Mouse (Mus musculus): ENCODE measurements at regions not wholly inside any gene's neighbourhood (a gene's known extent, or its start where the extent isn't known, plus 50 kb on each side); places are given as distances from the start of the nearest gene placed in this dataset.

GRCm38 (mm10) chr8:64397876-64398275, 191.8 kb upstream of the Tll1 start:
- Histone ChIP-seq H3K9me3 (ENCODE audit: low read length) (no peaks in the 10 kb centered on the region), H3K4me1 (replicated peaks; ENCODE audit: low read depth, low read length) (peaks cover 25% of the 10 kb centered on the region), H3K36me3 (ENCODE audit: insufficient read depth, low read length) (no peaks in the 10 kb centered on the region), H3K4me3 (replicated peaks; ENCODE audit: low read length) (no peak overlapping the region), H3K27me3 (ENCODE audit: insufficient read depth, low read length) (no peaks in the 10 kb centered on the region)
- TF ChIP-seq POU5F1 (IDR thresholded peaks at IDR 0.05; ENCODE audit: borderline replicate concordance, low read length) (no peak), CTCF (conservative IDR thresholded peaks at IDR 0.05; ENCODE audit: low read length) (no peak)

DNA sequence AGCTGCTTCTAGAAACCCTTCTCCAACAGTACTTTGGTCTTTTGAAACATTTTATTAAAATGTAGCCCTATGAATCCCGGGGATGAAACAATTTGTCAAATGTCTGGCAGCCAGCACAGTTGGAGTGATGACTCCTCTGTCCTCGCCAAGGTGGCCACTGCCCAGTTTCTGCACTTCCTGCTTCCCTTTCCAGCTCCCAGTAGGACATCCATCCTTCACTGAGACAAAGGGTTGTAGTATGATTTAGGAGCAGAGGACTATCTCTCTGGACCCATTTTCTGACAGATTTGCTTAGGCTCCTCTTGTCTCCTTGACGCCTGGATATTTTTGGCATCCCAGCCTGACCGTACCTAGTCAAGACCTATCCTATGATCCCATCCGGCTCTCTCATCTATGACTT, 189.7 kb upstream of the Tll1 start:
- Histone ChIP-seq H3K4me3 (replicated peaks; ENCODE audit: low read length) (no peak overlapping the region), H3K4me1 (replicated peaks; ENCODE audit: low read depth, low read length) (peaks cover 25% of the 10 kb centered on the region), H3K36me3 (ENCODE audit: insufficient read depth, low read length) (no peaks in the 10 kb centered on the region), H3K27me3 (ENCODE audit: insufficient read depth, low read length) (no peaks in the 10 kb centered on the region), H3K9me3 (ENCODE audit: low read length) (no peaks in the 10 kb centered on the region)
- TF ChIP-seq NANOG (IDR thresholded peaks at IDR 0.05; ENCODE audit: borderline replicate concordance, low read length) = no peak
- no peak for TF ChIP-seq CTCF (conservative IDR thresholded peaks at IDR 0.05; ENCODE audit: low read length)
- TF ChIP-seq POU5F1 (IDR thresholded peaks at IDR 0.05; ENCODE audit: borderline replicate concordance, low read length) = no peak

DNA sequence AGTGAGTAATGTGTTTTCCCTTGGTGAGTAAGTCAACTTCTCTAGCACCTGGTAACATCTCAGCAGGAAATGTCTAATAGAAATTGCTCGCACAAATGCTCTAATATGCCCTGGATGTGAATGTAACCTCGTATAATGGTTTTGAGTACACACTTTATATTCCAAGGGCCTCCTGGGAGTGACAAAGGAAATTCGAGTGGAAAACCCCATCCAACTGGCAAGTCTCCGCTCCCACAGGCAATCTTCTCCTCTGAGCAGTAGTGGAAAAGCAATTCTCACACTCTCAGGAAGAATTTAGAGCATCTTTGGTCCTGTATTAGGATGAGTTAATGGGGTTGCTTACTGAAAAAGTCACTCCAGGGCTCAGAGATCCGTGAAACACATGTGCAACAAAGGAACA, 183.4 kb upstream of the Tll1 start:
- TF ChIP-seq POU5F1 (IDR thresholded peaks at IDR 0.05; ENCODE audit: borderline replicate concordance, low read length) (no peak), NANOG (IDR thresholded peaks at IDR 0.05; ENCODE audit: borderline replicate concordance, low read length) (no peak), CTCF (conservative IDR thresholded peaks at IDR 0.05; ENCODE audit: low read length) (no peak)
- no peaks in the 10 kb centered on the region for H3K9me3 ChIP-seq (ENCODE audit: low read length)
- no peaks in the 10 kb centered on the region for H3K4me1 ChIP-seq (replicated peaks; ENCODE audit: low read depth, low read length)
- no peaks in the 10 kb centered on the region for H3K36me3 ChIP-seq (ENCODE audit: insufficient read depth, low read length)
- no peak overlapping the region for H3K4me3 ChIP-seq (replicated peaks; ENCODE audit: low read length)
- no peaks in the 10 kb centered on the region for H3K27me3 ChIP-seq (ENCODE audit: insufficient read depth, low read length)

- TF ChIP-seq NANOG (IDR thresholded peaks at IDR 0.05; ENCODE audit: borderline replicate concordance, low read length) = no peak
- TF ChIP-seq POU5F1 (IDR thresholded peaks at IDR 0.05; ENCODE audit: borderline replicate concordance, low read length) = no peak
- no peak for TF ChIP-seq CTCF (conservative IDR thresholded peaks at IDR 0.05; ENCODE audit: low read length)
- Histone ChIP-seq H3K4me3 (replicated peaks; ENCODE audit: low read length) (no peak overlapping the region), H3K9me3 (ENCODE audit: low read length) (no peaks in the 10 kb centered on the region), H3K4me1 (replicated peaks; ENCODE audit: low read depth, low read length) (no peaks in the 10 kb centered on the region), H3K36me3 (ENCODE audit: insufficient read depth, low read length) (no peaks in the 10 kb centered on the region), H3K27me3 (ENCODE audit: insufficient read depth, low read length) (no peaks in the 10 kb centered on the region)
These were observed 182.2 kb upstream of the Tll1 start for GRCm38 (mm10) chr8:64388299-64388698.

DNA sequence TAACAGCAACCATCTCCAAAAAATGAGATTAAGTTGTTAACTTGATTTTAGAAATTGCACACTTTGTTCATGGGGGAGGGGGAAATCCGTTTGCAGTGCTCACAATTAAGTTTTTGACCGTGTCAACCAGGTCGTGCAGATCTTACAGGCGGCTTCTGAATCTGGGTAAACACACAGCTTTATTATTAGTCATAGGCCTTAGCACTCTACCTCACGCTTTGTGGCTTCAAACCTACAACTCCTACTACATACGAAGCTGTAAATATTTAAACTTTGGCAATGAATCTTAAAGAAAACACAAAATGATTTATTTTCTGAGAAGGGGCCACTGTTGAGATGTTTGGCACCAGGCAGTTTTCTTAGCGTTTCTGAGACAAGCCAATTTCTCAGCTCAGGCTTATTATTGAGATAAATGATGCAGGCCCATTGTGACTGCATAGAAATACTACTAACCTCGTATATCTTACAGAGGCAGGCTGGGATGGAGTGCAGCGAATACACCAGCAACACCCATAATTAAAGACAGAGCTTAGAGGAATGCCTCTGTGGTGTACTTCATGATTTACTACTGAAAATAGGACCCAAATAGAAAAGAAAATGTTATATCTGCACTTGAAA, 173.8 kb upstream of the Tll1 start:
- TF ChIP-seq POU5F1 (IDR thresholded peaks at IDR 0.05; ENCODE audit: borderline replicate concordance, low read length) = no peak
- no peak for TF ChIP-seq NANOG (IDR thresholded peaks at IDR 0.05; ENCODE audit: borderline replicate concordance, low read length)
- no peak for TF ChIP-seq CTCF (conservative IDR thresholded peaks at IDR 0.05; ENCODE audit: low read length)
- Histone ChIP-seq H3K4me3 (replicated peaks; ENCODE audit: low read length) (no peak overlapping the region), H3K4me1 (replicated peaks; ENCODE audit: low read depth, low read length) (no peaks in the 10 kb centered on the region), H3K9me3 (ENCODE audit: low read length) (no peaks in the 10 kb centered on the region), H3K36me3 (ENCODE audit: insufficient read depth, low read length) (no peaks in the 10 kb centered on the region), H3K27me3 (ENCODE audit: insufficient read depth, low read length) (no peaks in the 10 kb centered on the region)

- H3K4me3 ChIP-seq (replicated peaks; ENCODE audit: low read length) = no peak overlapping the region
- no peaks in the 10 kb centered on the region for H3K4me1 ChIP-seq (replicated peaks; ENCODE audit: low read depth, low read length)
- TF ChIP-seq CTCF (conservative IDR thresholded peaks at IDR 0.05; ENCODE audit: low read length) = no peak
- no peak for TF ChIP-seq NANOG (IDR thresholded peaks at IDR 0.05; ENCODE audit: borderline replicate concordance, low read length)
- TF ChIP-seq POU5F1 (IDR thresholded peaks at IDR 0.05; ENCODE audit: borderline replicate concordance, low read length) = no peak
These were observed 171.8 kb upstream of the Tll1 start for GRCm38 (mm10) chr8:64377830-64378229.

DNA sequence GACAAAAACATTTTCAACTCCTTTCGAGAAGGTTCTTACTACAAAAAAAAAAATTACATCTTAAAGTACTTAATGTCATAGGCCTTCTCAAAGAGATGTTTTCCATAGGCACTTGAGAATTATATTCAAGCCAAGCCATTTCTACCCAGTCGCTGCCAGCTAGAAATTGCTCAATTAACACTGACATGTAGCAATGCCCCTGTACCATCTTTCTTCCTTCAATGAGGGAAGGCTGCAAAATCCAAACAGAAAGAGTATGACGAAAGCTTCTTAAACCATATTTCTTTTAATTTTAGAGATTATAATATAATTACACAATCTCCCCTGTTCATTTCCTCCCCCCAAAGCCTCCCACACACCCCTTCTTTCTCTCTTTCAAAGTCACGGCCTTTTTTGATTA, 169.4 kb upstream of the Tll1 start:
- no peaks in the 10 kb centered on the region for H3K36me3 ChIP-seq (ENCODE audit: insufficient read depth, low read length)
- H3K9me3 ChIP-seq (ENCODE audit: low read length) = no peaks in the 10 kb centered on the region
- H3K27me3 ChIP-seq (ENCODE audit: insufficient read depth, low read length) = no peaks in the 10 kb centered on the region
- no peak overlapping the region for H3K4me3 ChIP-seq (replicated peaks; ENCODE audit: low read length)
- no peaks in the 10 kb centered on the region for H3K4me1 ChIP-seq (replicated peaks; ENCODE audit: low read depth, low read length)
- TF ChIP-seq CTCF (conservative IDR thresholded peaks at IDR 0.05; ENCODE audit: low read length) (no peak), NANOG (IDR thresholded peaks at IDR 0.05; ENCODE audit: borderline replicate concordance, low read length) (no peak), POU5F1 (IDR thresholded peaks at IDR 0.05; ENCODE audit: borderline replicate concordance, low read length) (no peak)

More at GRCm38 (mm10) chr8:64377830-64378229, 171.8 kb upstream of the Tll1 start:
- Histone ChIP-seq H3K36me3 (ENCODE audit: insufficient read depth, low read length) (no peaks in the 10 kb centered on the region), H3K9me3 (ENCODE audit: low read length) (no peaks in the 10 kb centered on the region), H3K27me3 (ENCODE audit: insufficient read depth, low read length) (no peaks in the 10 kb centered on the region)

DNA sequence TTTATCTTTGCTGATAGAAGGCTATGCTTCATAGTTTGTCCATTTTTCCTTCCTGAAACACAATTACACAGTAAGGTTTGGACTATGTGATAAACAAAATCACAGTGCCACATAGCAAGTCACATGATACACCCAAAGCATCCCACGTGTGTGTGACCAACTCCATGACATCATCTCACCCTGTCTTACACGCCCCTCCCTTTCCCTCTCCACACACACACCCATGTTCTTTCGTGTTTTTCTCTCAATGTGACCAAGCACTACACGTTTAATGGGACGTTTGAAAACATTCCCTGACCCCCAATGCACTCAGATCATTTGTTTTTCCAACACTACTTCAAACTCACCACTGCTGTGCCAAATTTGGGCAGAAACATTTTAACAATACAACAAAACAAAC, 168.9 kb upstream of the Tll1 start:
- H3K27me3 ChIP-seq (ENCODE audit: insufficient read depth, low read length) = no peaks in the 10 kb centered on the region
- H3K36me3 ChIP-seq (ENCODE audit: insufficient read depth, low read length) = no peaks in the 10 kb centered on the region
- TF ChIP-seq POU5F1 (IDR thresholded peaks at IDR 0.05; ENCODE audit: borderline replicate concordance, low read length) = no peak
- no peak for TF ChIP-seq NANOG (IDR thresholded peaks at IDR 0.05; ENCODE audit: borderline replicate concordance, low read length)
- TF ChIP-seq CTCF (conservative IDR thresholded peaks at IDR 0.05; ENCODE audit: low read length) = no peak
- no peak overlapping the region for H3K4me3 ChIP-seq (replicated peaks; ENCODE audit: low read length)
- H3K9me3 ChIP-seq (ENCODE audit: low read length) = no peaks in the 10 kb centered on the region
- peaks cover 4% of the 10 kb centered on the region; the same call in 1 of the 2 replicates for H3K4me1 ChIP-seq (replicated peaks; ENCODE audit: low read depth, low read length)

GRCm38 (mm10) chr8:64369973-64370372, 163.9 kb upstream of the Tll1 start:
- Histone ChIP-seq H3K36me3 (ENCODE audit: insufficient read depth, low read length) (no peaks in the 10 kb centered on the region), H3K9me3 (ENCODE audit: low read length) (no peaks in the 10 kb centered on the region), H3K4me1 (replicated peaks; ENCODE audit: low read depth, low read length) (peaks cover 54% of the 10 kb centered on the region), H3K4me3 (replicated peaks; ENCODE audit: low read length) (no peak overlapping the region), H3K27me3 (ENCODE audit: insufficient read depth, low read length) (no peaks in the 10 kb centered on the region)
- TF ChIP-seq NANOG (IDR thresholded peaks at IDR 0.05; ENCODE audit: borderline replicate concordance, low read length) (no peak), POU5F1 (IDR thresholded peaks at IDR 0.05; ENCODE audit: borderline replicate concordance, low read length) (no peak), CTCF (conservative IDR thresholded peaks at IDR 0.05; ENCODE audit: low read length) (no peak)
